Mouse (Mus musculus) lung, postnatal 0 days (tissue): ENCODE data around the gene Ankrd33.

ENCODE experiments used
- CTCF ChIP-seq: IDR thresholded peaks from 2 replicates; pipeline ENCODE4 v1.5.1; 2016; ENCODE audit warnings: antibody characterized with exemption, mild to moderate bottlenecking
- EP300 ChIP-seq: IDR thresholded peaks from 2 replicates; pipeline ENCODE4 v1.6.1; 2016; ENCODE audit warnings: antibody characterized with exemption, mild to moderate bottlenecking, control low read depth

GRCm38 (mm10) chr15:101148604-101149003 is 33.0 kb downstream of the Ankrd33 start:
- TF ChIP-seq CTCF (no peak), EP300 (no peak)
